Mouse (Mus musculus) adrenal gland, adult 8-10 months (tissue): Measurements from ENCODE around the gene Tcp11l1. TPM values are rescaled to one million over a fixed set of nuclear protein-coding genes. Genes with fewer than 3 reads are reported as not detected.
A peak's percentile ranks its signal among the peaks of the same experiment; 100 is the strongest.

ENCODE experiments used
- DNase-seq: peaks from one replicate; pipeline ENCODE4 v3.0.0; 2022
- total RNA-seq, 4 experiments: library from RNA; stranded (reverse); gene quantifications; 2 replicates each; pipeline ENCODE4 v1.2.4; 2022

Gene Tcp11l1
- total RNA-seq, 4 experiments from 2014 or later, result 13.2 to 27.1 (median 21.2) TPM

- DNase-seq, result no peak
Observed at GRCm38 (mm10) chr2:104710670-104711370, 1.1 kb downstream of the Tcp11l1 start.

- DNase-seq, result no peak
Observed at GRCm38 (mm10) chr2:104709786-104710337, 2.1 kb downstream of the Tcp11l1 start.

GRCm38 (mm10) chr2:104704355-104704754, 7.6 kb downstream of the Tcp11l1 start:
- DNase-seq, result no peak

- no peak for DNase-seq
Observed at GRCm38 (mm10) chr2:104703158-104703557, 8.8 kb downstream of the Tcp11l1 start.

- DNase-seq, result no peak
Observed at GRCm38 (mm10) chr2:104699659-104700058, 12.3 kb downstream of the Tcp11l1 start.

GRCm38 (mm10) chr2:104692551-104692950, 19.4 kb downstream of the Tcp11l1 start:
- DNase-seq, result no peak

- no peak for DNase-seq
Observed at GRCm38 (mm10) chr2:104690720-104691119, 21.2 kb downstream of the Tcp11l1 start.

- DNase-seq, result no peak
Observed at GRCm38 (mm10) chr2:104688724-104689123, 23.2 kb downstream of the Tcp11l1 start.

GRCm38 (mm10) chr2:104688321-104688720, 23.6 kb downstream of the Tcp11l1 start:
- no peak for DNase-seq

- no peak for DNase-seq
Observed at GRCm38 (mm10) chr2:104687261-104687660, 24.7 kb downstream of the Tcp11l1 start.

GRCm38 (mm10) chr2:104685418-104685817, 26.6 kb downstream of the Tcp11l1 start:
- DNase-seq, result peak; percentile 56

GRCm38 (mm10) chr2:104684771-104685170, 27.2 kb downstream of the Tcp11l1 start:
- DNase-seq, result no peak

GRCm38 (mm10) chr2:104677326-104677725, 34.6 kb downstream of the Tcp11l1 start:
- no peak for DNase-seq

GRCm38 (mm10) chr2:104671724-104672123, 40.2 kb downstream of the Tcp11l1 start:
- DNase-seq, result no peak

- DNase-seq, result no peak
Observed at GRCm38 (mm10) chr2:104669122-104669804, 42.7 kb downstream of the Tcp11l1 start.

- no peak for DNase-seq
Observed at GRCm38 (mm10) chr2:104663372-104664100, 48.4 kb downstream of the Tcp11l1 start.

- no peak for DNase-seq
Observed at GRCm38 (mm10) chr2:104658659-104659058, 53.3 kb downstream of the Tcp11l1 start.

- DNase-seq, result no peak
Observed at GRCm38 (mm10) chr2:104615985-104616711, 95.8 kb downstream of the Tcp11l1 start.

- DNase-seq, result no peak
Observed at GRCm38 (mm10) chr2:104614786-104615185, 97.2 kb downstream of the Tcp11l1 start.
